Mouse (Mus musculus) gastrocnemius, postnatal 25 days (tissue): ENCODE measurements around the gene Lclat1. TPM values are rescaled to one million over a fixed set of nuclear protein-coding genes. Genes with fewer than 3 reads are reported as not detected.
"Not testable (repeated sequence)": the region's sequence is repeated elsewhere in the genome, so short reads cannot be mapped to it uniquely, and the experiment has no call there.

Experiments
- DNase-seq: peaks from one replicate; pipeline ENCODE4 v3.0.0; 2022
- total RNA-seq, 2 experiments: library from RNA; stranded (reverse); gene quantifications; 1 replicate in 1 of 2; 2 replicates in 1 of 2; pipeline ENCODE4 v1.2.3; 2021

Lclat1 gene
- total RNA-seq, 2 experiments from 2014 or later = 12.6 to 14.9 TPM

DNA sequence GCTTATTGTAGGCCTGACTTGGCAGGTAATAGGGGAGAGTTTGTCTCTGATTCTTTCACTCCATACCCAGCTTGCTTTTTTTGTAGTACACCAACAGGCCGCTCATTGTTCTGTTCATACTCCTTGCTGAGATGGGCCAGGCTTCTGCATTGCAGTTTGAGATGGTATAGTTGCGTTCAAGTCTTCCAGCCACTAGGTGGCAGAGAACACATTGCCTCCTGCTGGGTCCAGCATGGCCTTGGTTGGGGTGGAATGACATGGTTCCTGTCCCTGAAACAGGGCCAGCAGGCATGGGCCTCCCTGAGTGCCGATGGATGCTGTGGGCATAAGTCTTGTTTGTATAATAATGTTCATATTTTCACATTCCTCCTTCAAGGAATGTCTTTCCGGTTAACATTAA is 170.0 kb downstream of the Lclat1 start:
- DNase-seq = no peak

DNA sequence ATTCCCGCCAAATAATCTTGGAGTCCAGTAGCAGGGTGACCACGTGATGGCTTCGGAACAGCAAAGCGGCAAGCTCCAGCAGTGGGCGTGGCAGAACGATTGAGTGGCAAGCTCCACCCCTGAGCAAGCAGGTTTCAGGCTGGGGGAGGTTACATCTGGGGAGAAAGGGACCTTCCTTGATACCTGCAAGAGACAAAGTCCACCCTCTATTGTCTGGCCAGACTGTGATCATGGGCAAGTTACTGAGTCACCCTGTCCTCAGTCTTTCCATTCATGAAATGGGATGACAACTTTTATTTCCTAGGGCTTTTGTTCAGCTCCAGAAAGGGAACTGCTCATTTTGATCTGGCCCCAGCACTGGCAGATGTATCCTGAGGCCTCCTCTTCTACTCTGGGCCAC is 174.9 kb downstream of the Lclat1 start:
- DNase-seq = not testable (repeated sequence)

DNA sequence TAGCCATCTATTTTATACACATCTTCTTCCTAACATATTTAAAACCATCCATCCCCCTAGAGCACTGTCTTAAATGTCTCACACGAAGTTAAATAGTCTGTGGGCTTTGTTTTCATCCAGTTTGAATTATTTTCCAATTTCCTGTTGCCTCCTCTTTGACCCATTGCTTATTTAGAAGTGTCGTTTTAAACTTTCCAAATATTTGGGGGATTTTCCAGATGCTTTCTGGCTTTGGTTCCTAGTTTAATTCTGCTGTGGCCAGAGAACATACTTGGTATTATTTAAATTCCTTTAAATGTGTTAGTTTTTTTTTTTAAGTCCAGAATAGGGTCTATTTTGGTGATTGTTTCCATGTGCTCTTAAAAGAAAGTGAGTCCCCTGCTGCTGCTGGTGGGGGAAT is 176.5 kb downstream of the Lclat1 start:
- DNase-seq = no peak

Other genes starting within 250 kb of the Lclat1 start
- 10 to 100 TPM in 1 of 2 experiments, 1 to 10 TPM in 1; 7.7 to 10.5 TPM for gene Lbh, start 189.7 kb upstream of the Lclat1 start, total RNA-seq